Mouse (Mus musculus) cerebellum, adult 18-20 months (tissue): ENCODE measurements around the gene Cdh11.

ENCODE experiments used
- DNase-seq, 2 experiments: peaks; one replicate each; pipeline ENCODE4 v3.0.0; 2021

Cdh11 gene

DNA sequence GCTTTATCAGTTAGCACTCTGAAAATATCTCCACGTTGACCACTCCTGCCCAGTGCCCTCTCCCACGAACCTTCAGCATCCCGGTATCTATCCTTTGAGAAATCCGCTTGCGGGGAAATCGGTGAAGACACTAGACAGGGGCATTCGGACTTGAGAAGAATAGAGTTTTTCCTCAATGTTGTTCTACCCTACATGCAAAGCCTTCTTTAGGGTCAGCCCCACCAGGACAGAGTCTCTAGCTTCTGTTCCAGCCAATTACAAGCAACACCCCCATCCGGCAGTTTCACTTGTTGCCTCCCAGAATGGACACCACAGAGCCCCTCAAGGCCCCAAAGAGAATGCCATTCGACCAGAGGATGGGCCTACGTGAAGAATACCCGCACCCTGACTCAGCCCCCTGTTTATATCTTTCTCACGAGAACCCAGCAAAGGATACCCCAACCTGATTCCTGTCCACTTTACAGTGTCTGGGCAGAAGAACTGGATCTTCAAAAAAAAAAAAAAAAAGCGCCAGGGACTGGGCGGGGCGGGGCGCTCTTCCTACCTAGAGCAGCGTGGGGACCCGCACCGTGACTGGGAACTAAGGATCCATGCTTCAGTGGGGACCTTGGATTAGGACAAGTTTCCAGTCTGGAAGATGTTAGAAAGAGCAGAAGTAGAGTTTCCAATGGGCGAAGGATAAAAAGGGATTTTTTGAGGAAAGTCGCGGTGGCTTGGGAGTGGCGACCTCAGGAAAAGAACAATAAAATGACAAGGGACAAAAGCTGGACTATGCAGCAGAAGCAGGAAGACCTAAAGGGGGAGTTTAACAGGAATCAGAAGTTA lies at the start of gene Cdh11:
Gene Cdh11 (minus strand): TSS at position 51 of the 825 bp plus-strand sequence.
- DNase-seq, result no peak

DNA sequence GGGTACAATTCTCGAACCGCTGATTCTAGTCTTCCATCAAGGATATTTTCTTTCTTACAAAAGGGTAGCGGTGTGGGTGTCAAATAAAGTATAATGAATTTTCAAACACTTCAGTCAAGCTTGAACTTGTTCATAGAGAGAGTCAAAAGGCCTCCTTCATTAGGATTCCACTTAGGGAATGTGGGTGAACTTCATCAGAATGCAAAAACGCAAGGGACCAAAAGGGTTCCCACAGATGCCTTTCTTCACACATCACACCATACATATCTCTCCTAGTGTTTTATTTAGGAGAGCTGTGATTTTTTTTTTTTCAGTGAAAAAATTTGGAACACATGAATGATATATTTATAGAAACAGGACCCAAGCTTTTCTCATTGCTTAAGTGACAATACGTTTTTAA lies 28.5 kb upstream of the Cdh11 start:
- no peak for DNase-seq

DNA sequence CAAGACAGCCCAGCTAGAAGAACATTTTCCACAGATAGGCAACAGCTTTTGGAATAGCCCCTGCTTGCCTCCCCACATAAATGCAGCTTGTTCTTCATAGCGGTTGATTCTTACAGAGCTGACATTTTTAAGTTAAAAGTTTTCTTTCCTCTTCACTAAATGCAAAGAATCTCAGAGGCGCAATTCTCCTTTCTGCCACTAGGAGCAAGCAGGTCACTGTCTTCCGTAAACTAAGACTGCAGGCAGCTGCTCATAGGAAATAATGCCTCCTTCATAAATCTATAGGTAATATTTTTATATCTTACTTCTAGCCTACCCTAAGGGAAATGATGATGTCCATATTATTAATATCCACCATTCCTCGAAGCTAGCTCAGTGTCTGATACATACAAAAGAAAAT lies 4.9 kb upstream of the Cdh11 start:
- DNase-seq, result peak in 1 of 2 experiments; percentile 11

DNA sequence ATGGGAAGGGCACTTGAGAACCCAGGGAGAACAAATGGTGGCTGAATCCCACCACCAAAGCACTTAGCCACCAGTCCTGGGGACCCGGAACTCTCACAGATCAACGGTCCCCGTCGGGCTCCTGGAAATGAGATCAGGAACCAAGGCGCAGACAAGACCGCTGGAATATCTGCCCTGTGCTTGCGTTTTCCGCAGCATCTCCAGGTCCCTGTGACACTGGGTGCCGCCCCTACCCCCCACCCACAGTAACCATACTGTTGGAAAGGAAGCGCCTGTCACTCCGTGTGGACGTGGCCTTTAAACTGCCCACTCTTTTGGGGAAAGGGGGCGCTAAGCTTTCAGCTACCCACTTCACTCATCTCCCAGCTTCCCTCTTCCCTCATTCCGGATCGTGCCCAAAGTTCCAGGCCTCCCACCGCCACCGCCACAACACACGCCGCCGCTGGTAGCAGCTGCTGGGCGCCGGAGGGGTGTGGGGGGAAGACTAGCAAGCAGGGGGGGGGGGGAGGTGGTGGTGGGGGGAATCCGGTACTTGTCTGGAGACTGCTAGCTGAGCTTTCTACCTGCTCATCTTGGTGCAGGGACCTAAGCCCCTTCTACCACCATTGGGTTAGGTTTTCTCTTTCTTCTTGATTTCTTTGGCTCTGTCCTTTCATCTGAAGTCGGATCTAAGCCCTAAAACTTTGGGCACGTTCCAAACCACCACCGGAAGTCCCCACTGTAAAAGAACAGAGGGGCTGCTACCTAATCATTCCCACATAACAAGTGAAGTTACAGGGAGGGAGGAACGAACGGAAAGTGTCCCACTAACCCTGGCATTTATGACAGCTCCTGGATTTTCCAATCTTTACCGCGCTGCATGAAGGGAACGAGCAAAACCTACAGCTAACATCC lies 1.3 kb upstream of the Cdh11 start:
- DNase-seq, result no peak

DNA sequence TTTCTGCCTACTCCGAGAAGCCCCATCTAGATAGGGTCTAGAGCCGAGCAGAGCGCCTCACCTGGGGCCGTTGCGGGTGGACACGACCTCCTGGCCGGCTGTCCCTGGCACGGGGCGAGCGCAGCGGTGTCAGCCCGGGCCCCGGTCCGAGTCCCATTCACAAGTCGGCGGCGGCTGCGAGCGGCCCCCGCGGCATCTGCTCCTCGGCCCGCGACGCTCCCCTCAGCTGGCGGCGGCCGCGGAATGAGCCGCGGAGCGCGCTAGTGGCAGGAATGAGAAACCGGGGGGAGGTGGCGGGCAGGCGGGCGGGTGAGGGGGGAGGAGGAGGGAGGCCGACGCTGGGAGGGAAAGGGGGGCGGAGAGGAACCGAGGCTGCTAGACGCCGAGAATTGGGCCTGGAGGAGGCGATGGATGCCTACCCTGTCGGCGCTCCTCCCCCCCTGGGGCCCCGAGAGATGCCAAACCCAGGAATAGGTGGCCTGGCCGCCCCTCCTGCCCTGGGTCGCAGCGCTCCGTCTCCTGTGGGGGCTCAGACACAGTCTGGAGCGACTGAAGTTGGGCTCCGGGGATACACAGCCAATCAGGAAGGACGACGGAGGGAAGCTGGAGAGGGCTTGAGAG lies 497 bp downstream of the Cdh11 start:
- peak; percentile 12 to 19 for DNase-seq

DNA sequence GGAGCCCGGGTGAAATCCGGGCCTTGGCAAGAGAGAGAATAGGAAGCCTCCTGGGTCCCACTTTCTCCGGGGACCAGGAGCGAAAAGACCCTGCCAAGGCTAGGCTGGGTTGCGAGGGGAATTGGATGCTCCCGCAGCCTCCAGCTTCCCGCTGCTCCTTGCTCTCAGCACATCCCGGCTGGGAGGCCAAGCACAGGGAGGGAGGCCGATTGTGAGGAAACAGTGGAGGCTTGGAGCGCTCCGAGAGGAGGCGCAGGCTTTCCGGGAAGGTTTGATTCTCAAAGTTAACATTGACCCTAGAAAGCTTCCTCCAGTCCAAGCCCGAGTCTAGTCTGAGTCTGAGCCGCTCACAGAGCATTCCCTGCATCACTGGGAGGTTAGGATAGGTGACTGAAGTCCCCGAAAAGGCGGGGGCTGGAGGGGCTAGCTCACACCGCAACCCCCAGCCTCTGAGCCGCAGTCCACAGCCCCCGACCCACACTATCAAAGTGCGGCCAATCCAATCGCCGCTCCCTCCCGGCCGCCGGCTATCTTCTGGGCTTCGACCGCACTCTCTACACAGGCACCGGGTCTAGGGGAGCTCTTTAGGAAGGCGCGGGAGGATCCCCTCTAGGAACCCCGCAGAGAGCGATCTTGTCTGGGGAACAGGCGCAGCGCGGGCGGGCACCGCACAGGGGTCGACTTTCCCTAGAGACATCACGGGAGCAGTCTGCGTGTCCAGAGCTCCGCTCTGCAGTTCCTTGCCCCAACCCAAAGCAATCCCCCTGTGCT lies 1.4 kb downstream of the Cdh11 start:
- peak in 1 of 2 experiments; percentile 26 for DNase-seq

DNA sequence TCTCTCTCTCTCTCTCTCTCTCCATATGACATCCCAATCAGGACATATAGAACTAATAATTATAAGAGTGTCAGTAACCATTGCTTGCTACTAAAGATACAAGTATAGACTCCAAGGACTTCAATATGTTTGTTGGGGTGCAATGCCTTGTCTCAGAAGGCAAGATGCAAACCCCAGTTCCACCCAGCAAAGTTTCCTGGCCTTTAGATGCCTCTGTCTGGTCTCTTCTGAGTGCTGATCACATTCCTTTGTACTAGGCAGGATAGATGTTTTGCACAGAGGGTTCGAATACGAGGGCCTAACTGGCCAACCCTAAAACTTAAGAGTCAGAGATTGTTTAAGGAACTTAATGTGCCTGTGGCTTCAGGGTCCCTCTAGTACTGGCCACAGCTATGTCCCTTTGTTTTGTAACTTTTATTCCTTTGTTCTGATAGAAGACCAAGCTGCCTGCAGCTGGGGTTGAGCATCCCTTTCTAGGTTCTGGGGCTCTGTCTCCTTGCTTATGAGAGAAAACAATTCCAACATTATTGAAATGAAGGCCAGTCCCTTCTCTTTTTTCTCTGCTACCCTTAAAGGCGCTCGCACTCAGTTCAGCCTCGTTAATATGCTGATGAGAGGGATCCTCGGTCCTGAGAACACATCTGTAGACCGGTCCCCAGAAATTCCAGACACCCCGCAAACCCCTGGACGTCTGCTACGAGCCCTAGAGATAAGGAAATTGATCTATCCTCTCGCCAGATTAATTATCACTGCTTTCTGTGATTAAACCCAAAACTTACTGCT lies 2.5 kb downstream of the Cdh11 start:
- no peak for DNase-seq

DNA sequence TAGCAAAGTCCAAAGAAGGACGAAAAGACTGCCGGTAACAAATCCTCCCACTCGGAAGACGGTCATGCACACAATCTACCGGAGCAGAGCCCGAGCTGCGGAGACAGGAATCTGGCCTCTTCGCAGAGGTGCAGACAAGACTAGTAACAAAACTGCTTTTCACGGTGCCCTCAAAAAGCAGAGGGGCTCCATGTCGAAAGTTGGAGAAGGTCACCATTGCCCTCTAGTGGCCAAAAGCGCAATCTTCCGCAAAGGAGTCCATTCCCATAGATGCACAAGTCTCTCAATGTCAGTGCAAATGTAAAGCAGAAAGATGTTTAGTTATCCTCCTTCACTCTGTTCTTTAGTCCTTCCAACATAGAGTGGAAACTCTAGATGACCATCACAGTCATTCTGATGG lies 4.5 kb downstream of the Cdh11 start:
- DNase-seq, result peak; percentile 48 to 52

DNA sequence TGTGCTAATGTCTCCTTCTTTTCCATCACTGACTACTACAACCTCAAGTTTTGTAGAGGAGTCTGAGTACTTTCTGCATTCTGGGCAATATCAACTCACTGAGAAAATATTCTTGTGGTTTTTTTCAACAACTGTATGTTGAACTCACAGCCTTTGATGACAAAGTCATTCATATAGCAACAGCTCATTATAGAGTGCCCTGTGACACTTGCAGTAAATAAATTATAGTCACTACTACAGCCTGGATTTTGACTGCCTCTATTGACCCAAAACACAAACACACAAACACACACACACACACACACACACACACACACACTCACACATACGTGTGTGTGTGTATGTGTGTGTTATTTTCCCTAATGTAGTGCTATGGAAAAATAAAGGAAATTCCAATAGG lies 10.8 kb downstream of the Cdh11 start:
- DNase-seq, result no peak

DNA sequence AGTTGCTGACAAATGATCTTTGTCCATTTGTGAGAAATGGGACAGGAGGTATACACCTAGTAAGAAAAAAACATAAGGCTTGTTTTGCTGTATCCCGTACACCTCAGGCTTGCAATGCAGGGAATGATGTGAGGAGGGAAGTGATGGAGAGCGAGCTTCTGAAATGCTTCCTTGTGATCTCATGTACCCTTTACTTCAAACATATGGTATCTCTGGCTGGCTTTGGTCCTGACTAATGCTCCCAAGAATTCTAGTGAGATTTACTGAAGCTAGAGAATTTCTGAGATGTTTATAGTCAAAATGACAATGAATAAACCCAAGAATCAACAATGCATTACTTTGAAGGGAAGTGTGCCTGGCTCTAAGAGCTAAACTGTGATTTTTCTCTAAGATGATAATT lies 14.0 kb downstream of the Cdh11 start:
- DNase-seq, result no peak

DNA sequence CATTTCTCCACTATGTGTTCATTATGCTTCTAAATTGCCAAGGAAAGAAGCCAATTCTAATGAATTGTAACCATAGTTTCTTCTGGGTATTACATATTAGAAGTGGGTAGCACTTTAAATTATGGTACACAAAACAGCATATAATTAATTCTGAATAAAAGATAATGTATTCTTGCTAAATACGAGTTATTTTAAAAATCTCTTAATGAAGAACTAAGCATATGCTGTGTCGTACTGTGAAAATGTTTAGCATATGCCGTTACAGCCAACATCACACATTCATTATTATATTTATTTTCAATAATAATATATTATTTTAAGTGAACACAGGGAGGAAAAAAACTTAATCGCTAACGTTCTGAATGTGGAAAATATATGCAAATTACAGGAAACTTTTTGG lies 31.6 kb downstream of the Cdh11 start:
- DNase-seq, result no peak

DNA sequence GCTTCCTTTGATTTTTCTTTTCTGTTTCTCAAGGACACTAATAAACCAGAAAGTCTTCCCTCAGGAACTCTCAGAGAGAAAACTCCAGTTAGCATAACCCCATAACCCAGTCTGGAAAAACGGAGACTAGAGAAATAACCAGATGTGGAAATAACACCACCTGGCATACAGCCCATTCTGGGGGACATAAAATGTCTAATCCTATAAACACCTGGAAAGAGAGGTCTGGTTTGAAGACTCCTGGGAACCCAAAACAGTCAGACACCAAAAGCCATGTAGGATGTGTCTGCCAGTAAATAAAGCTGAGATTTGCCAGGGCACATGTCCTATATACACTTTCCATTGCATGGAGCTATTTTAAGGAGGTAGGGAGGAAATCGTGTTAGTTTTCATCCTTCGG lies 42.5 kb downstream of the Cdh11 start:
- no peak for DNase-seq

DNA sequence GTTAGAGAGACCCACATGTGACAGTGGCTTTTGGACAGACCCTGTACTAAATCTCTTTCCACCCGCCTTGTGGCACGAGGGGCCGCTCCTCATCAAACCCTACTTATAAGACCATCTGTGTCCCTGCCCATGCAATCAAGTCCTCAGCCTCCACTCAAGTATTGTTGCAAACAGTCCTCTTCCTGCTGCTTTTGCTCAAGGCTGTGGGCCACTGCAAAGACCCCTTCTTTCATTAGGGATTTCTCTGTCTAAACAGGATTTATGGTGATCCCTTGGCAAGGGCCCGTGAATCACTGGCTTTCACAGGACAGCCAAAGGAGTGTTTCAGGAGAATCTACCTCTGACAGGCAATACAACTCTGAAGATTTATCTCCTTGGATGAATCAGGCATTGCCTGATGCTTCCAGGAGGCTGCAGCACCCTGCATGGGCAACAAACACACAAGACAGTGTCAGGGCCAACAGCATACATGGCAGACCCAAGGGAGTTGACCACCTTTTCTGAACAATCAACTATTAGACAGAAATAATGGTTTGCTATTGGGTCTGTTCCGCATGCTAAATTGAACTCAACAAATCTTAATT lies 43.3 kb downstream of the Cdh11 start:
- DNase-seq, result no peak

DNA sequence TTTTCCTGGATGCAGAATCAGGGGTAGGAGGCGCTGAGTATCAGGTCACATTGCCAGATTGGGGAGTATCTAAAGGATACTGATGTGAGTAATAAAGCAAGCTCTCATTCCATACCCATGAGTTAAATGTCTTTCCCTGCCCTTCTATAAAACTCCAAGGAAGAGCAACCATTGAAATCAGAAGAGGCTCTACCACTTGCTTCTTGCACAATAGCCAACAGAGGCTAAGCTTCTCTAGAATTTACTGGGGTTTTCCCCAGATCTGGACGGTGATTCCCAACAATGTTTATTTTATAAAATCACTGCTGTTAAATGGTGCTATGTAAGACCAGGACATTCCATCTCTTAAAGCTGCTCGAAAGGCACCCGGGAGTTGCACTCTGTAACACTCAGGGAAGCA lies 44.5 kb downstream of the Cdh11 start:
- no peak for DNase-seq

DNA sequence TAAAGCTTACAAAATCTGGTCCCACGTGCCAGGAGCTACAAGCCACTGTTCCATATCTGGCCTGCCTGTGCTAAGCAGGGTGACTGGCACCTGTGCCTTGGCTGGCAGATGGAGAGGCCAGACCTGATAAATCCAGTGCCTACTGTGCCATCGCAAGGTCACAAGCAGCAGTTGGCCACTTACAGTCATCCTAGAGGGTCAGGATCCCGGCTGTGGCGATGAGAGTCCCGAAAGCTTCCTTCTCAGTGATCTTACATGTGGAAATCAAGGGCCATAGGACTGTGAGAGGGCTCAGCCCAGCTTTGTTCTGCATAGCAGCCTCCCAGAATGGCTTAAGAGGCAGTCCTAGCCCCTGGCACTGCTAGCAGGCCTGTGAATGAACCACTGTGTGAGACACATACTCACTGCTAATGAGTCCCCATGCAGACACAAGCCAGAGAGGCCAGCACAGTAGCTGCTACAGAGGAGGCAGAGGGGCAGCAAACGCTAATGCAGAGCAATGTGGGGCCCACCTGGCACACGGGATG lies 46.4 kb downstream of the Cdh11 start:
- DNase-seq, result peak; percentile 14 to 26

DNA sequence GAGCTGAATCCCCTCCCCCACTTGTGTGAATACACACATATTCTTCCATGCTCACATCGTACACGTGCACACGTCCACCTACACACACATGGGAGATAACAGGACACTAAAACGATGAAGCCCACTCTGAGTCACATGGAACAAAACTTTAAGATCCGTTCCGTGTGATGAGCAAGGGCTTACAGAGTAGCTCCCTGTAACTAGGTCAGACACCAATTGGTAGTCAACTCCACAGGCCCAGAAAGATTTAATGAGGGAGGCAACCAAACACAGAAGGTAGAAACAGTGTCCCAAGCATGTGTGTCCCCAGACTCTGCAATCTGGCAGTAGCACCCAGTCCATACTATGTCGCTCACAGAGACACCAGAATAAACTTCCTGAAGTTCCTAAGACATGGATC lies 47.0 kb downstream of the Cdh11 start:
- DNase-seq, result no peak

DNA sequence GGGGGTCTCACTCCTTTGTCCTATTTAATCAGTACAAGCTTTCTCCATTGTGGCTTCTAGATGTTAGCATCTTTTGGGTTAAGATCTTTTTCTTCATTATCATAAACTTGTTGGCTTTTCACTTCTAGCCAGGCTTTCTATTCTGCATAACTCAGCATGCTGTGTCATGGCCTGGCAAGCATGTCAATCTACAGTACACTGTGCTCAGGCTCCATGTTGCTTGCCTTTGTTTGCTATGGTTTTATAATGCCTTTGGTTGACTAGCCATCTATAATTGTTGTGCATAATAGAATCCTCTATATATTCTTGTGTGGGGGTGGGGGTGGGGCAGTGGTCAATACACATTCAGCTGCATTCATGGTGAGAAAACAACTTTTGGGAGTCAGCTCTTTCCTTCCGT lies 51.0 kb downstream of the Cdh11 start:
- no peak for DNase-seq

DNA sequence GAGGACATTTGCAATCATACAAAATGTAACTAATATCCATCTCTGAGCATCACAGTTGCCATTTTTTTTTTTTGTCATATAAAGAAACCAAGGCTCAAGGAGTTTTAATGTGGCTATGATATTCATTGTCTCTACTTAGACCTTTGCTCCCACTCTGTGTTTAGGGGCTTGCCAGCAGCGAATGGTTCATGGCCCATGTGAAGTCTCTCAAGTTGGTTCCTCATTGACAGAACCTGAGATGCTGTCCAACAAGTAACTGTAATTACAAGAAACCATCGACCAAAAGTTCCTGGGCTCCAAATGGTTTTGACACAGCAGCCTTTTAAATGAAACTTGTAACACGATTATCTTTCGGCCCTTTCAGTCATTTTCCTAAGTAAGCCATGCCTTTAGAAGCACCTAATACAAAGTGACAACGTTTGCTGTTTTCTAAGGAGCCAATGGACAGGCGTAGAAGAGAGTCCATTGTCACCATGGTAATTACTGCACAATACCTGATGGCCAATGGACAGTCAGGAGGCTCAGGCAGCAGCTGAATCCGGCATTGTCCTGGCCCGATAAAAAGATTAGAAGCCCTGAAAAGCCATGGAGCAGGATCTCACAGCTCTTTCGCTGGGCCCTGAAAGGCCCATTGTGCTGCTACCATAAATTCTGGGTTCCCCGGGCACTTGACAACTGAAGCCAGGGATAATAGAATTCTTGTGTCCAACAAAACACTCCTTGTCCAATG lies 59.1 kb downstream of the Cdh11 start:
- no peak for DNase-seq

DNA sequence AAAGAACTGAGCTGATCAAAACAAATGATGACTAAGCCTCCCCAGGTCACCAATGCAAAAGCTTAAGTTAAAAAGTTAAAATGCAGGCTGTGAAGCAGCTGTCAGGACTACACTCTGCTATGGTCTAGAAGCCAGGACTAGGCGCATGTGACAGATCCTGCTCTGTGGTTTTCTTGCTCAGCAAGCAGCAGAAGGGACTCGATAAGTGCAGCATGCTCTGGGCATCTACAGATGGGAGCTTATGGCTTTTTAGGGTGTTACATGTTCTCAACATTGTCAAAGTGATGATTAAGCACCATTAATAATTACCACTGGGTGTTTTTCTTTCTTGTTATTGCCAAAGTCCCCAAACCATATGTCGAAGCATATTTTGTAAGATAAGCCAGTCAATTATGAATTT lies 59.9 kb downstream of the Cdh11 start:
- no peak for DNase-seq

DNA sequence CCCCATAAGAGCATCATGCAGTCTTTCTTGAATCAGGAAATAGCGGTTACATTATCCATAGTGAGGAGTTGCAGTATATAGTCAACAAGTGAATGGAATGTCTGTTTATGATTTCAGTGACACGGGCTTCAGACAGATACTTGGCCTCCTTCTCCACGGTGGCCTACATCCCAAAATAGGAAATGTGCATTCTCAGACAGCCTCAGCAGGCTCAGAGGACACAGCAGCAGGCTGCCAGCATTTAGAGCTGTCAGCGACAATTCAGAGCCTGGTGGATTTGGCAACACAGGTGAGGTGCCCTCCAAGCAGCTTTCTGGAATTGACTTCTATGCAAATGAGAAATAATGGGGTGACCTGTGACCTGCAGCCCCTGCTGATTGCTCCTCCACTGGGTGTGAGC lies 69.5 kb downstream of the Cdh11 start:
- DNase-seq, result peak in 1 of 2 experiments; percentile 8

DNA sequence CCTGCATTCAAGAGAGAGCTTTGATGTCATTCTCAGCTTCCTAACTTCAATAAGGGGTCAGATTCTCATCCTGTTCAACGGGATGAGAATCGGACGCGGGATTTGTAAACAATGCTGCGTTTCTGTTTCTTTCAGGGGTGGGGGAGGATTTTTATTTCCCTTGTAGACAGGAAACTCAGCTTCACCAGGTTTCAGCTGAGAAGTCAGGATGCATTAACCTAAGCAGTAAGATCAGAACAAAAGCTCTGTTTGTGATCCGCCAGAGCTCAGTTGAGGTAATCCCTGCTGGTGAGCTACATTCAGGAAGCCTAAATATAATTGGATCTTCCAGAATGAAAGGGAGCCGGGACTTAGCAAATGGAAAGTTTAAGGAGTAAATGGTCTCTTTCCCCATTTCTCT lies 78.1 kb downstream of the Cdh11 start:
- no peak for DNase-seq
